Mouse (Mus musculus): ENCODE results near the gene Gm15517.
"Not testable (repeated sequence)": the region's sequence is repeated elsewhere in the genome, so short reads cannot be mapped to it uniquely, and the experiment has no call there.

The Gm15517 gene

DNA sequence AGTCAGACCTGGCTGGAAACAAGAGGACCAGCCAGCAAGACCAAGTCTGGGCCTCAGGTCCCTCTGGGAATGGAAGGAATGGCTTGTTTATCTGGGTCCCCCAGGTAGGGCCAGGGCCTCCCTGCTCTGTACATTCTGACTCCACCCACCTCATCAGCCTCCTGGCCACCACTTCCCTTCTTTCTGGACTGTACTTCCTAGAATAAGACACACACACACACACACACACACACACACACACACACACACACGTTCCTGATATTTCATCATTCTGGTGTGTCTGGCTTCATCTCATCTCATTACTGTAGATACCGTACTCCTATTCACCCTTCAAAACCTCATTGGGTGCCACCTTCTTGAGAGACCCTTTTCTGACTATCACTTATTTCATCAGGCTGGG is 8.2 kb downstream of the Gm15517 start:
- DNase-seq (ENCODE audit: low read depth, low spot score): no peak

DNA sequence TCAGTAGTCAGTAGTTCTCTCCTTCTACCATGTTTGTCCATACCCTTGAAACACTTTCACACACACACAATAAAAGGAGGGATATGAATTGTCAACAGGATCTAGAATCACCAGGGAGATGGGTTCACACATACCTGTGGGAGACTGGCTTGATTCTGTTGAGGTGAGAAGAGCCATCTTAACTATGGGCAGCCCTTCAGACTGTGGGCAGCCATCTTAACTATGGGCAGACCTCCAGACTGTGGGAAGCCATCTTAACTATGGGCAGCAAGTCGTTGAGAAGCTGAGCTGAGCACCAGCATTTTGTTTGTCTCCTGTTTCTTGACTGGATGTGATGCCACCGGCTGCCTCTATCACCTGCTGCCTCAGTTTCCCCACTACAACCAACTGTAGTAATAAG is 10.1 kb downstream of the Gm15517 start:
- DNase-seq (ENCODE audit: low read depth, low spot score): no peak

DNA sequence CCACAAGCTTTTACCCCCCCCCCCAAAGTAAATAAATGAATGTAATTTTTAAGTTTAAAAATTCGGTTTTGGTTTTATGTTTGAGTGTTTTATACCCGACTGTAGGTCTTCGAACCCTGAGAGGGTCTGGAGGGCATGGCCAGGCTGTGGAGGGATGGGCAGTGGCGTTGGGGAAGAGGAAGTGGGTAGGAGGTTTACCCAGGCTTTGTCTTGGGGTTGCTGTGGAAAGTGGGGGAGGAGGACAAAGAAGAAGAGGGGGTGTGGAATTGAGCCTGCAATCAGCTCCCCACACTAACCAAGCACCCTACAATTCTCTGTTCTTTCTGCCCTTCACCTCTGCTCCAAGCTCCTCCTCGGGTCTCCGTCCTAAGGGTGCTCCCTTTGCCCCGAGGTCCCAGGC is 11.3 kb downstream of the Gm15517 start:
- no peak for DNase-seq (ENCODE audit: low read depth, low spot score)

GRCm38 (mm10) chr7:44273446-44273845 is 12.2 kb downstream of the Gm15517 start:
- DNase-seq (ENCODE audit: low read depth, low spot score): no peak

DNA sequence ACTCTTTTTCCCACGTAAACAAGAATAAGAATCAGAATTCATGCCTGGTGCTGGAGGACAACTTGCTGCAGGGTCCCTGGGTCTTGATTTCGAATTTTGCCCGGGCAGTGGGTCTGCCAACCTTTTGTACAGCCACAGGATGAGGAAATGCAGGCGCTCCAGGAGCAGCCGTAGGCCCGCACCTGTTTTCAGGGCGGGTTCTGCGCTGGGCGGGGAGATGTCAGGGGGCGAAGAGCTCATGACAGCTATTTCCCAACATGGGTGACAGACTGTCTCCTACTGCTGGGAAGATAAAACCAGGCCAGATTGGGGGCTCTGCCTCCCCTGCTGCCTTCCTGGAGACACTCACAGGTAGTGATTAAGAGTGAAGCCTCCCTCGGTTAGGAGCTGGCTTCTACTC is 12.8 kb downstream of the Gm15517 start:
- DNase-seq (ENCODE audit: low read depth, low spot score): no peak

DNA sequence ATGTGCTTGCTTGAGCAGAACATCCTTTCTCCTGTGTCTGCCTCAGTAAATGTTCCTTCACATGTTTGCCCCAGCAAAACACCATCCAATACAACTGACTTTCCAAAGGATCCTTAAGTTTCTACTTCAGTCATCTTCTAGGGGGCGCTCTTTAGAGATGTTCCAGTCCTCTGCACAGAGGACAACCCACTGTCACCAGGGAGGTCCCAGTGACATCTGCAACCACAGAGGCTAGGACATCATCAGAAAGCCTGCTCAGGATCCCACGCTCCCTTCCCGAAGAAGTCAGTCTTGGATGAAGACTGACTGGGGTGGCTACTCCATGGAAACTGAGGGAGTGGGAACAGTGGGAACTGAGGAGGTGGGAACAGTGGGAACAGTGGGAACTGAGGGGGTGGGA is 14.3 kb downstream of the Gm15517 start:
- no peak for DNase-seq (ENCODE audit: low read depth, low spot score)

DNA sequence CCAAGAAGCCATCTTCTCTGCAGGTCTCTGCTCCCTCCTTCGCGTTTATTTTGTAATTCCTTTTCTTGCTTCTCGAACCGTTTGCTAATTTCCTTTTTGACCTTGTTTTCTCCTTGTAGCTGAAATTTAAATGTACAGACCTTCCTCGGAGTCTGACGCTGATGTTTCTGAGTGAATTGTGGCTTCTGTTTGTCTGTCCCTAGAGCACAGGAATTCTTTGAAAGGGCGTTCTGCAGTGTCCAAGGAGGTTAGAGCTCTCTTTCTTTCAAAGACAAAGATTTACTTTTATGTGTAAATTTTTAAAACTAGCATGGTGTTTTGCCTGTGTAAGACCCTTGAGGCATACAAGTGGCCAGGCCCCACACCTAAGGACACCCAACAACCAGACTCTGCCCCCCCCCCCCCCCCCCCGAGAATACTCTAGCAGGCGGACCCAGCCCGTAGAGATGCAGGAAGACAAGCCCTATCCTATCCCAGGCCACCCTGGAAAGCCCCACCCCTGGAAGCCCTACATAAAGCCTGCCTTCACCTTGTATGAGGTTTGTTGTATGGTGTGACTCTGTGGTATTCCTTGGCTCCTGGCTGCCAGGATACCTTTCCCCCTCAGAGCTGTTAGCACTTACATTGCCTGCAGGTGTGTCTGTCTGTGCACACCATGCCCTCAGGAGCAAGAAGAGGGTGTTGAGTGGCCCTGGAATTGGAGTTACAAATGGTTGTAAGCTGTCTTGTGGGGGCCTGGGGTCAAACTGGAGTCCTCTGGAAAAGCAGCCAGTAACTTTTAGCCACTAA is 15.4 kb downstream of the Gm15517 start:
- no peak for DNase-seq (ENCODE audit: low read depth, low spot score)

- DNase-seq (ENCODE audit: low read depth, low spot score): no peak
These were observed 16.0 kb downstream of the Gm15517 start for GRCm38 (mm10) chr7:44277250-44277622.

DNA sequence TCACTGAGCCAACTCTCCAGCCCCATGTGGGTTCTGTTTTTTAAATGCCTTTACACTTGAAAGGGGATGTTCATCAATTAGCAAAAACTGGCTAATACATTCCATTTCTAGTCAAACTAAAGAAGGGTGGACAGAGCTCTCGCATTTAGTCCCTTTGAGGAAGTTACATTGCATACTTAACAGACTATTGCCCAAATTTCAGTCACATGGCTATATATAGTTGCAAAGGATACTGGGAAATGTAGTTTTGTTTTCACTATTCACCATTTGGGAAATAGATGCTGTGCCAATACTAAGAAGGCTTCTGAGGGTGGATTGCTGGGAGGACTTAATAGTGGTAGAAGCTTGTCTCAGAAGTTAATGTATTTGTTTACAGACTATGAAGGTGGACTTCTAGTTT is 19.7 kb downstream of the Gm15517 start:
- no peak for DNase-seq (ENCODE audit: low read depth, low spot score)

DNA sequence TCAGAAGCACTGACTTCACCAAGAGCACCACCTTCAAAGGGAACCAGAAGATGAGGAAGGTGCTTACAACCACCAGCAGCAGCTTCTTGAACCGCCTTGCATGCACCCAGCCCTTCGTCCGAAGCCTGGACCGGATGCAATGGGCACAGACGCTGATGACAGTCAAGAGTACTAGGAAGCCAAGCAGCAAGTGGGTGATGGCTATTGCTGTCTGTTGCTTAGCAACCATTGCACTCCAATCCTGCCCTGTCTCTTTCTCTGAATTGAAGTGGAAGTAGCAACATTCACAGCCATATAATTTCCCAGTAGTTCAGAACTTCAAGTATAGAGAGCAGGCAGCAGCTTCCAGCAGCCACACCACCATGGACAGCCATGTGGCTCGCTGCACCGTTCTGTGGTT is 20.3 kb downstream of the Gm15517 start:
- DNase-seq (ENCODE audit: low read depth, low spot score): no peak

- no peak for DNase-seq (ENCODE audit: low read depth, low spot score)
These were observed 26.5 kb downstream of the Gm15517 start for GRCm38 (mm10) chr7:44287760-44288159.

DNA sequence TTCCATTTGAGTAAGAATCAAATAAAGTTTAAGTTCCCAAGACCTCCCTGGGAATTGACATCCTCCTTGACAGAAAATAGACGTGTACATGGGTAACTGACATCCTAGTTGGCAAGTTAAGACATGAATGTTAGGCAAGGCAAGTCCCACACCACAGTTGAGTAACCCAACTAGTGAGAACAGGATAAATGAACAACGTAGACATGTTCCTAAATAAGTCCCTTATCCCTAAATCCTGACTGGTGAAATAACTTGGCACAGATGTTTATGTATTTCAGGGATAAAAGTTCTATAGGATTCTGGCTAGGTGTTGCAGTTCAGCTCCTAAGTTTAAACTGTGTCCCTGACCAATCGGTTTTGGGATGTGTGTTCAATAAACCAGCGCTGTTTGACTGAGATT is 29.7 kb downstream of the Gm15517 start:
- no peak for DNase-seq (ENCODE audit: low read depth, low spot score)

GRCm38 (mm10) chr7:44291418-44291817 is 30.2 kb downstream of the Gm15517 start:
- DNase-seq (ENCODE audit: low read depth, low spot score): no peak

- not testable (repeated sequence) for DNase-seq (ENCODE audit: low read depth, low spot score)
These were observed 36.3 kb downstream of the Gm15517 start for GRCm38 (mm10) chr7:44297501-44297900.

GRCm38 (mm10) chr7:44303346-44304340 is 42.4 kb downstream of the Gm15517 start:
- no peak for DNase-seq (ENCODE audit: low read depth, low spot score)

- DNase-seq (ENCODE audit: low read depth, low spot score): no peak
These were observed 43.2 kb downstream of the Gm15517 start for GRCm38 (mm10) chr7:44304463-44304774.

GRCm38 (mm10) chr7:44304775-44305641 is 43.8 kb downstream of the Gm15517 start:
- peak; percentile 98 for DNase-seq (ENCODE audit: low read depth, low spot score)

DNA sequence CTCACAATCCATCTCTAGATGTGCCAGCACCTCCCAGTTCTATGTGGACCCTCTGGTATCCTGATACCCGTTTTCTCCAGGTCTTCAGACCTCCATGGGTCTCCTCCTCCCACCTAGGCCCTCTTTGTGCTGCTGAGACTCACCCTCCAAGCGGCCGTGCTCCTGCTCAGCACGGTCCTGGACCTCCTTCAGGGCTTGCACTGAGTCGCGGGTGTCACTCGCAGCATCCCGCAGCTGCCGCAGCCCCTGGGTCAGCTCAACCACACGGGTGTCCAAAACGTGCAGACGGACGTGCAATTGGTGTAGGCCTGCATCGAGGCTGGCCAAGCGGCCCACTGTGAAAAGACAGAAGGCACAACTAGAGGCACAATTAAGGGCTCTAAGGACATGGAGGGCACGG is 44.4 kb downstream of the Gm15517 start:
- no peak for DNase-seq (ENCODE audit: low read depth, low spot score)

DNA sequence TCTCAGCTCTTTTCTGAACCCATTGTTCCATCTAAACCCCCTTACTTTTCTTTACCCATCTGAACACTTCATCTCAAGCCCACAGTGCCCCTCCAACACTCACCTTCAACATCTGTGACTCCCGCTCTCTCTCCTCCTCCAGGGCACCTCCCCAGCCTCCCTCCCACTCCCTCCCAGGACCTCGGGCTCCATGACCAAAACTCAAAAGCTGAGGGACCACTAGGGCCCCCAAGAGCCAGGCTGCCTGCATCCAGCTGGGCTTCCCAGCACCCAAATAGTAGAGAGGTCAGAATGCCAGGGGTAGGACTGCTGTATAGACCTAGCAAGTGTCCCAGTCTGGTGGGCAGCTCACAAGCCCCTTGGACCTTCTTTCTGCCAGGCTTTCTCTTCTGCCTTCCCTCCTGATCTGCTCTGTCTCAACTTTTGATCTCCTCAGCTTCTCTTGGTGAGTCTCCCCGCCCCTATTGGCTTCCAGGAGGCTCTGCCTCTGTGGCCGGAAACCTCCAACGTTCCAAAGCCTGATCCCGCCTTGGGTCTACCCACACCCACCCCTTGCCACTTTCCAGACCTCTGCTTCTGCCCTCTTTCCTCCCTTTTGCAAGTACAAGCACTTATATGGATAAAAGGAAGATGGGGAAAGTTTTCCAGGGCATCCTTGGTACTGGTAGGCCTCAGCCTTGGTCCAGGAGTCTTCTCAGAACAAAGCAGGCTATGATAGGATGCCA is 45.4 kb downstream of the Gm15517 start, which contains the start of gene Clec11a:
Gene Clec11a (minus strand): TSS at position 387 of the 725 bp plus-strand sequence.
- no peak for DNase-seq (ENCODE audit: low read depth, low spot score)

- DNase-seq (ENCODE audit: low read depth, low spot score): no peak
These were observed 46.2 kb downstream of the Gm15517 start for GRCm38 (mm10) chr7:44307261-44308020.
